Mouse (Mus musculus) liver, postnatal 0 days (tissue): ENCODE measurements around the gene Adora3.

Experiments
- CTCF ChIP-seq: sonication (generic); IDR thresholded peaks from 2 replicates; pipeline ENCODE4 v1.5.1; 2016; ENCODE audit warnings: antibody characterized with exemption, low read depth
- EP300 ChIP-seq: IDR thresholded peaks from 2 replicates; pipeline ENCODE4 v1.6.1; 2016; ENCODE audit warnings: antibody characterized with exemption, low read depth, mild to moderate bottlenecking

DNA sequence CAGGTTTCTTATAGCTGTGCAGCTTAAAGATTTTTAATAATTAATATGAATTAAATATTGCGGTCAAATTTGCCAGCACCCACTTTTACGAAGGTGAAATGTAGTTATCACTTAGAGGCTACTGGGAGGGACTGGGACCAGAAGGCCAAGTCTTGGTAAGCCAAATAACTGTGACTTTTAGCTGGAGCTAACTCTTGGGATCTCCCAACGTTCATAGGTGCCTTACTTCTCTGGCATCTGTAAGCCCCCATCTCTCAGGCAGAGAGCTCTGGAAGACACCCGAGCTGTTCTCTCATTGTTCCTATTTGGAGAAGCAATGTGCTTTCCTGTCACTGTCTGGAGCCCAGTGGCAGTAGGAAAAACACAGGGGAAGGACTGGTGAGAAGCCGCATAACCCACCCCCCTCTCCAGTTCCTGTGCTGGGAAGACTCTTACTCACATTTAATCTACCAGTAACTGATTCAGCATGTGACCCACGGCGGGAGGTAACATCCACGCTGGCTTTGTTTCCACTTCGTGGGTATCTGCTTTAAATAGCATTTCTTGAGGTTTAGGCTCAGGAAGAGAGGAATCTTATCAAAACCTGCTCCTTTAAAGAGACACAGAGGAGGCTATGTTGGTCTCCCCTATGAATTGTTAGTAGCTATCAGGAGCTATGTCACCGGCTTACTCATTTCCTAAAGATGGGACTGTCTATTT lies 47.1 kb downstream of the Adora3 start:
- TF ChIP-seq CTCF (no peak), EP300 (no peak)
